ENCODE assay signal across 7 mouse cellular contexts in genomic region chr19:37550101-37551039, GRCm38 (mm10). TPM values are rescaled to one million over a fixed set of nuclear protein-coding genes. Genes with fewer than 3 reads are reported as not detected.
DNase-seq lines count a peak whose midpoint lies in the region; ATAC-seq lines count a peak whose summit lies in the region.

Exoc6 (plus strand) TSS chr19:37550418.

- under 1% methylated on average over 51 of the region's 89 CpGs for WGBS in intestine, embryonic 14.5 days

- DNase-seq in adrenal gland, adult (ENCODE audit: inconsistent age in 2 of 2, low spot score in 1 of 2): peak; percentile 84 to 95
- DNase-seq in embryo, embryonic 10.5 days (ENCODE audit: low spot score): peak; percentile 75
- DNase-seq in gastrocnemius, postnatal 25 days: peak; percentile 74
- DNase-seq in intestine, embryonic 14.5 days (ENCODE audit: low spot score): peak; percentile 89
- peak; percentile 71 to 85 for DNase-seq in left cerebral cortex, postnatal 25 days (ENCODE audit: low spot score in 2 of 2)
- DNase-seq in mesoderm, embryonic 11.5 days (ENCODE audit: low read depth, low spot score): peak; percentile 78
- peak; percentile 83 for DNase-seq in right cerebral cortex, postnatal 25 days

- H3K27me3 ChIP-seq in intestine, embryonic 14.5 days (replicated peaks; ENCODE audit: control insufficient read depth, insufficient read depth, low read length): no peaks in the 10 kb centered on the region

- H3K4me2 ChIP-seq in intestine, embryonic 14.5 days (ENCODE audit: low read length): peak within 1 kb of the TSS; percentile 96

- H3K27ac ChIP-seq in intestine, embryonic 14.5 days (ENCODE audit: low read depth): peak within 1 kb of the TSS; percentile 29; the same call in 1 of the 2 replicates

- H3K9ac ChIP-seq in intestine, embryonic 14.5 days (ENCODE audit: low read length): peak within 1 kb of the TSS; percentile 59

- H3K36me3 ChIP-seq in intestine, embryonic 14.5 days (ENCODE audit: control insufficient read depth, insufficient read depth, low read length): no peaks in the 10 kb centered on the region

- ATAC-seq in intestine, embryonic 14.5 days (replicated peaks; ENCODE audit: low FRiP score, low TSS enrichment, low read depth): peak; percentile 86

- H3K9me3 ChIP-seq in intestine, embryonic 14.5 days (ENCODE audit: control insufficient read depth, low read length): no peaks in the 10 kb centered on the region

- peaks cover 7% of the 10 kb centered on the region; the same call in 1 of the 2 replicates for H3K4me1 ChIP-seq in intestine, embryonic 14.5 days (replicated peaks; ENCODE audit: control insufficient read depth, insufficient read depth, low read length)

- intact Hi-C loops in left cerebral cortex, postnatal 25 days (cut with DNase I): loop anchor here (5.0 kb wide), 1 partner anchor 53 kb away; no protein-coding TSS in a partner anchor

- H3K4me3 ChIP-seq in intestine, embryonic 14.5 days (ENCODE audit: low read depth, low read length): peak within 1 kb of the TSS; percentile 83

RNA-seq across cellular contexts. Expression of gene Exoc6, which starts in this region (rescaled TPM):
- total RNA-seq in gastrocnemius, postnatal 25 days (2021): 10 to 100 TPM; 33.3 to 43.8 TPM
- polyA plus RNA-seq in intestine, embryonic 14.5 days (2014; fragmentation: Nextera tagmentation; extraction: Ambion mirVana): 14.9 and 15.7 TPM in 2 replicates
- 10 to 100 TPM; 42.6 to 43.1 TPM for total RNA-seq in left cerebral cortex, postnatal 25 days (2021)

Comparison
In these comparisons a context has a peak if more than half of its experiments do, and no peak if none do; other contexts are left out.
1. Peak in every context shown above with its lines: DNase-seq, ATAC-seq, H3K4me3 ChIP-seq and H3K27ac ChIP-seq.